Mouse (Mus musculus) thymus, adult 2 months (tissue): Measurements from ENCODE around the gene Mrpl45. TPM values are rescaled to one million over a fixed set of nuclear protein-coding genes. Genes with fewer than 3 reads are reported as not detected.

Experiments used
- DNase-seq: peaks from one replicate; pipeline ENCODE4 v3.0.0; 2021
- H3K27ac ChIP-seq: fragments of 200-500 bp; 2 replicates; pipeline ENCODE4 v1.5.1; 2012; ENCODE audit warnings: low read length, control low read depth; ENCODE audit not compliant: control insufficient read depth, insufficient read depth
- H3K27me3 ChIP-seq: fragments of 200-500 bp; 2 replicates; pipeline ENCODE4 v1.6.1; 2012; ENCODE audit warnings: mild to moderate bottlenecking, low read length, moderate library complexity, mixed read lengths; ENCODE audit not compliant: control insufficient read depth, insufficient read depth
- H3K36me3 ChIP-seq: fragments of 200-500 bp; 2 replicates; pipeline ENCODE4 v1.6.1; 2012; ENCODE audit warnings: mild to moderate bottlenecking, low read length, moderate library complexity; ENCODE audit not compliant: control insufficient read depth, insufficient read depth
- H3K4me1 ChIP-seq: fragments of 200-500 bp; replicated peaks from 2 replicates; pipeline ENCODE4 v1.6.1; 2012; ENCODE audit warnings: low read length; ENCODE audit not compliant: control insufficient read depth, insufficient read depth
- H3K4me3 ChIP-seq: fragments of 200-500 bp; 2 replicates; pipeline ENCODE4 v1.5.1; 2012; ENCODE audit warnings: mild to moderate bottlenecking, low read length, control low read depth, moderate library complexity; ENCODE audit not compliant: control insufficient read depth, insufficient read depth
- CTCF ChIP-seq: fragments of 200-500 bp; IDR thresholded peaks from 2 replicates; pipeline ENCODE4 v1.5.1; 2012; ENCODE audit warnings: mild to moderate bottlenecking, control low read depth, low read length, moderate library complexity, borderline replicate concordance; ENCODE audit not compliant: control insufficient read depth, poor library complexity, insufficient read depth; ENCODE audit errors: extremely low read depth
- POLR2A ChIP-seq: fragments of 200-500 bp; IDR thresholded peaks from 2 replicates; pipeline ENCODE4 v1.6.1; 2012; ENCODE audit warnings: mild to moderate bottlenecking, low read length, control low read depth, moderate library complexity; ENCODE audit not compliant: control insufficient read depth, poor library complexity, insufficient read depth; ENCODE audit errors: extremely low read depth
- WGBS: fragments of 180-500 bp; shearing (Covaris S2); methylation state at CpG from one replicate; pipeline ENCODE4 v1.1.7; 2018; 5-methylcytosine and 5-hydroxymethylcytosine counted together
- polyA plus RNA-seq: library from polyadenylated mRNA; depleted of rRNA; stranded (reverse); fragments of >200 nt; gene quantifications from 2 replicates; pipeline ENCODE4 v1.2.3, GENCODE M21; 2012; rRNA removed

Gene Mrpl45
- polyA plus RNA-seq, 1 experiment: 14.1 TPM

- Histone ChIP-seq H3K36me3 (no peaks in the 10 kb centered on the region), H3K27ac (no peak overlapping the region), H3K27me3 (no peaks in the 10 kb centered on the region), H3K4me3 (no peak overlapping the region), H3K4me1 (no peaks in the 10 kb centered on the region; the same call in 1 of the 2 replicates)
- TF ChIP-seq POLR2A: no peak
- no peak for TF ChIP-seq CTCF
- no peak for DNase-seq
- 85% methylated on average over 7 of the region's 7 CpGs for WGBS
These were observed 55.0 kb downstream of the Mrpl45 start for GRCm38 (mm10) chr11:97370329-97371091.

DNA sequence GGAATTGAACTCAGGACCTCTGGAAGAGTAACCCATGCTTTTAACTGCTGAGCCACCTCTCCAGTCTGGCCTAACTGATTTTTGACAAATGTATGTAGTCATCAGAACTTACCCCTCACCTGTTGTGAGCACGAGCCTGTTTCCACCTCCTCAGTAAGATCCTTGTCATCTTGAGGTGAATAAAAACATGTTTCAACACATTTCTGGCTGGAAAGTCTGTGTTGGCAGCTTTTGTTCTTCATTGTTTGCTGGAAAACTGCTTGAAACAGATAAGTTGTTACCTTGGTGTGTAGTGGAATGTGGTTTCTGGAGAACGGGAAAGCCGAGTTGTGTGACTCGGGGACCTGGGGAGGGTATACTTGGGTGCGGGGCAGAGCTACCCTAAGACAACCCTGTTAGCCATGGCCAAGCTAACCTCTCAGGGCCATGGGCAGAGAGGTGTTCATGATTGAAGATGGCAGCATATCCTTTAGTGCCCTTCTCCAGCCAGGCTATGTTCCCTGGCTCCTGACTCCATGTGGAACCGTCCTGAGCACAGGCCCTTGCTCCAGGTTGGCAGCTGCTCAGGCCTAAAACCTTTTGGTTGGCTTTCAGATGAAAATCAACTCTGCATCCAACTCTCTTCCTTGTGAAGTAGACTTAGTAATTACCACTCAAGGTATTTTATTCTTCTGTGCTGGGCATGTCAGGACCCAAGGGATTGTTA is 56.8 kb downstream of the Mrpl45 start:
- Histone ChIP-seq H3K36me3 (0 out of 2 replicates have a peak, but pooled peaks cover 4% of the 10 kb centered on the region), H3K4me1 (no peaks in the 10 kb centered on the region; the same call in 1 of the 2 replicates), H3K27me3 (no peaks in the 10 kb centered on the region), H3K27ac (peak overlapping the region; percentile 49; the same call in 1 of the 2 replicates), H3K4me3 (no peak overlapping the region)
- DNase-seq: no peak
- 94% methylated on average over 6 of the region's 6 CpGs for WGBS
- TF ChIP-seq CTCF (no peak), POLR2A (no peak)

DNA sequence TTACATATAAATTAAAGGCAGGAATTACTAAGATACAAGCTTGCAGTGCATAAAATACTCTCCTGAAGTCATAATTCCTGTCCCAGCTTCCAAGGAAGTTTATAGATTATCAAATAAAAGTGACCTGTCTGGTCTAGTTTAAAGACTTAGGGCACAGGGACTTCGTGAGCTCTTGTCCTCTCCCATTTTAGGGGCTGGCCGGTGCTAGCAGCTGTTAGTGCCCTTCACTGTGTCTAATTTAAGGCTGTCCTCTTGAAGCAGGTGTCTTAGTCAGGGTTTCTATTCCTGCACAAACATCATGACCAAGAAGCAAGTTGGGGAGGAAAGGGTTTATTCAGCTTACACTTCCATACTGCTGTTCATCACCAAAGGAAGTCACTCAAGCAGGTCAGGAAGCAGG is 57.9 kb downstream of the Mrpl45 start:
- H3K36me3 ChIP-seq: 0 out of 2 replicates have a peak, but pooled peaks cover 4% of the 10 kb centered on the region

More for the DNA sequence above, 57.9 kb downstream of the Mrpl45 start:
- H3K4me3 ChIP-seq: no peak overlapping the region
- H3K4me1 ChIP-seq: no peaks in the 10 kb centered on the region; the same call in 1 of the 2 replicates
- 98% methylated on average over 2 of the region's 2 CpGs for WGBS
- TF ChIP-seq POLR2A (no peak), CTCF (no peak)
- DNase-seq: no peak
- H3K27me3 ChIP-seq: no peaks in the 10 kb centered on the region
- H3K27ac ChIP-seq: no peak overlapping the region

Other genes with a start within 250 kb of the Mrpl45 start
- gene Tbx21, start 200.4 kb upstream of the Mrpl45 start, polyA plus RNA-seq: 4.0 TPM in 2 replicates
- 7.3 and 8.8 TPM in 2 replicates for gene Tbkbp1, start 164.2 kb upstream of the Mrpl45 start, polyA plus RNA-seq
- 60.8 and 64.1 TPM in 2 replicates for gene Kpnb1, start 127.8 kb upstream of the Mrpl45 start, polyA plus RNA-seq
- 36.9 and 42.9 TPM in 2 replicates for gene Npepps, start 35.1 kb upstream of the Mrpl45 start, polyA plus RNA-seq
- 0.54 and 0.70 TPM in 2 replicates for gene Gpr179, start 36.4 kb downstream of the Mrpl45 start, polyA plus RNA-seq
- 17.3 and 17.8 TPM in 2 replicates for gene Socs7, start 46.8 kb downstream of the Mrpl45 start, polyA plus RNA-seq
- gene Arhgap23, start 99.8 kb downstream of the Mrpl45 start, polyA plus RNA-seq: 13.3 and 18.0 TPM in 2 replicates
- gene 4933428G20Rik, start 184.6 kb downstream of the Mrpl45 start, polyA plus RNA-seq: not detected in 2 replicates